Mouse (Mus musculus) hindbrain, embryonic 14.5 days (tissue): ENCODE measurements around the gene Cnnm1. TPM values are rescaled to one million over a fixed set of nuclear protein-coding genes. Genes with fewer than 3 reads are reported as not detected.

ENCODE experiments used
- ATAC-seq: fragments of 200-750 bp; cut with Nextera tagmentation; 2 replicates; pipeline ENCODE4 v1.8.0; 2017; ENCODE audit warnings: moderate number of reproducible peaks, mild to moderate bottlenecking, moderate TSS enrichment, moderate library complexity; ENCODE audit not compliant: low FRiP score
- DNase-seq: peaks from one replicate; pipeline ENCODE4 v3.0.0-alpha.2; 2015; ENCODE audit warnings: low spot score
- H3K27ac ChIP-seq: fragments of 300-500 bp; sonication (generic); 2 replicates; pipeline ENCODE4 v1.5.1; 2014; ENCODE audit warnings: mild to moderate bottlenecking, moderate library complexity
- H3K27me3 ChIP-seq: fragments of 300-500 bp; sonication (generic); 2 replicates; pipeline ENCODE4 v1.6.1; 2014; ENCODE audit warnings: mild to moderate bottlenecking, low read length, mixed read lengths; ENCODE audit not compliant: control insufficient read depth, insufficient read depth
- H3K36me3 ChIP-seq: fragments of 300-500 bp; sonication (generic); replicated peaks from 2 replicates; pipeline ENCODE4 v1.6.1; 2014; ENCODE audit not compliant: control insufficient read depth, insufficient read depth
- H3K4me1 ChIP-seq: fragments of 300-500 bp; sonication (generic); replicated peaks from 2 replicates; pipeline ENCODE4 v1.6.1; 2014; ENCODE audit warnings: antibody characterized with exemption, low read length, mixed read lengths; ENCODE audit not compliant: control insufficient read depth, insufficient read depth
- H3K4me2 ChIP-seq: fragments of 300-500 bp; sonication (generic); replicated peaks from 2 replicates; pipeline ENCODE4 v1.6.1; 2014; ENCODE audit warnings: mild to moderate bottlenecking, moderate library complexity
- H3K4me3 ChIP-seq: fragments of 300-500 bp; sonication (generic); replicated peaks from 2 replicates; pipeline ENCODE4 v1.5.1; 2014; ENCODE audit warnings: mild to moderate bottlenecking, low read length
- H3K9ac ChIP-seq: fragments of 300-500 bp; sonication (generic); 2 replicates; pipeline ENCODE4 v1.6.1; 2014
- H3K9me3 ChIP-seq: fragments of 300-500 bp; sonication (generic); 2 replicates; pipeline ENCODE4 v1.6.1; 2016; ENCODE audit warnings: low read length; ENCODE audit not compliant: control insufficient read depth
- WGBS: fragments of 180-500 bp; shearing (Covaris S2); extraction: QIAGEN DNeasy Blood & Tissue Kit; methylation state at CpG from one replicate; pipeline ENCODE4 v1.1.7; 2014; 5-methylcytosine and 5-hydroxymethylcytosine counted together
- polyA plus RNA-seq: library from polyadenylated mRNA; unstranded; fragments of >200 nt; fragmentation: Nextera tagmentation; extraction: Ambion mirVana; gene quantifications from 2 replicates; pipeline ENCODE4 v1.2.1, GENCODE M21; 2014

The Cnnm1 gene
- polyA plus RNA-seq, 1 experiment from 2014 or later, result 4.5 TPM

DNA sequence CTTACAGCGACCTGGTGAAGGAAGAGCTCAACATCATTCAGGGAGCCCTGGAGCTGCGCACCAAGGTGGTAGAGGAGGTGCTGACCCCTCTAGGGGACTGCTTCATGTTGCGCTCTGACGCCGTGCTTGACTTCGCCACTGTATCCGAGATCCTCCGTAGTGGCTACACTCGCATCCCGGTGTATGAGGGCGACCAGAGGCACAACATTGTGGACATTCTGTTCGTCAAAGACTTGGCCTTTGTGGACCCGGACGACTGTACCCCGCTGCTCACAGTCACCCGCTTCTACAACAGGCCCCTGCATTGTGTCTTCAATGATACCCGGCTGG, 1.4 kb downstream of the Cnnm1 start:
- peaks cover 16% of the 10 kb centered on the region for H3K27me3 ChIP-seq
- H3K9ac ChIP-seq, result peak overlapping the region; percentile 91
- ATAC-seq (peak; percentile 15; the same call in 1 of the 2 replicates), DNase-seq (no peak)
- H3K4me3 ChIP-seq, result peak overlapping the region; percentile 86
- H3K4me2 ChIP-seq, result peak overlapping the region; percentile 97
- no peaks in the 10 kb centered on the region for H3K36me3 ChIP-seq
- 11% methylated on average over 17 of the region's 17 CpGs for WGBS
- H3K4me1 ChIP-seq, result peaks cover 16% of the 10 kb centered on the region; the same call in 1 of the 2 replicates
- H3K9me3 ChIP-seq, result peaks cover 7% of the 10 kb centered on the region; the same call in 1 of the 2 replicates
- no peak overlapping the region for H3K27ac ChIP-seq

- Histone ChIP-seq H3K4me1 (peaks cover 16% of the 10 kb centered on the region; the same call in 1 of the 2 replicates), H3K27ac (no peak overlapping the region), H3K4me2 (peak overlapping the region; percentile 97), H3K4me3 (peak overlapping the region; percentile 86; the same call in 1 of the 2 replicates), H3K36me3 (no peaks in the 10 kb centered on the region), H3K9me3 (peaks cover 7% of the 10 kb centered on the region; the same call in 1 of the 2 replicates), H3K9ac (no peak overlapping the region), H3K27me3 (peaks cover 16% of the 10 kb centered on the region)
- ATAC-seq (no peak), DNase-seq (no peak)
- WGBS, result 44% methylated on average over 6 of the region's 6 CpGs
Observed at GRCm38 (mm10) chr19:43442269-43442668, 2.0 kb downstream of the Cnnm1 start.

GRCm38 (mm10) chr19:43442906-43443305, 2.7 kb downstream of the Cnnm1 start:
- no peak overlapping the region for H3K4me3 ChIP-seq
- peaks cover 16% of the 10 kb centered on the region; the same call in 1 of the 2 replicates for H3K4me1 ChIP-seq
- ATAC-seq (no peak), DNase-seq (no peak)
- H3K36me3 ChIP-seq, result no peaks in the 10 kb centered on the region
- H3K4me2 ChIP-seq, result peak overlapping the region; percentile 97; the same call in 1 of the 2 replicates
- peaks cover 16% of the 10 kb centered on the region for H3K27me3 ChIP-seq
- no peak overlapping the region for H3K27ac ChIP-seq
- WGBS, result 90% methylated on average over 5 of the region's 5 CpGs
- H3K9me3 ChIP-seq, result peaks cover 7% of the 10 kb centered on the region; the same call in 1 of the 2 replicates
- H3K9ac ChIP-seq, result no peak overlapping the region

- H3K4me2 ChIP-seq, result no peak overlapping the region
- no peak overlapping the region for H3K9ac ChIP-seq
- no peak for ATAC-seq
- H3K4me3 ChIP-seq, result no peak overlapping the region
- no peak overlapping the region for H3K27ac ChIP-seq
- no peak for DNase-seq
- H3K9me3 ChIP-seq, result peaks cover 7% of the 10 kb centered on the region; the same call in 1 of the 2 replicates
- peaks cover 16% of the 10 kb centered on the region for H3K27me3 ChIP-seq
- 78% methylated on average over 6 of the region's 6 CpGs for WGBS
- H3K4me1 ChIP-seq, result peaks cover 16% of the 10 kb centered on the region; the same call in 1 of the 2 replicates
- no peaks in the 10 kb centered on the region for H3K36me3 ChIP-seq
Observed at GRCm38 (mm10) chr19:43444636-43445205, 4.5 kb downstream of the Cnnm1 start.

DNA sequence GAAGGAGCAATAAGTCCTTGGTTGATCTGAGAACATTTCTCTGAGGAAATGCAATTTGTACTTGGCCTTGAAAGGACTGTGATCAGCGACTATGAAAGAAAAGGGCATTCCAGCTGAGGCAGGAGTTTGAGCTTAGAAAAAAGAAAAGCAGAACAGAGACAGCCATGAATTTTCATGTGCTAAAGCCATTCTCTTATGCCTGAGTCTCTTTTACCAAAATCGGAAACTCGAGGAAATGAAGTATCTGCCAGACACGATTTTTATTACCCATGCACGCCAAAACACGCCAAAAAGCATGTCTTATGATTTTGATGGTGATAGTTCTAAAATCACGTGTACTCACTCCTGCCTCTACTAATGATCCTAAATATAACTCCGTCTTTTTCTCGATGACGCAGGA, 11.3 kb downstream of the Cnnm1 start:
- Histone ChIP-seq H3K9me3 (no peaks in the 10 kb centered on the region), H3K9ac (no peak overlapping the region), H3K4me3 (no peak overlapping the region), H3K4me1 (no peaks in the 10 kb centered on the region), H3K36me3 (no peaks in the 10 kb centered on the region), H3K27ac (no peak overlapping the region), H3K27me3 (no peaks in the 10 kb centered on the region), H3K4me2 (no peak overlapping the region)
- 91% methylated on average over 10 of the region's 10 CpGs for WGBS
- ATAC-seq (no peak), DNase-seq (no peak)

GRCm38 (mm10) chr19:43452176-43452575, 11.9 kb downstream of the Cnnm1 start:
- Histone ChIP-seq H3K36me3 (no peaks in the 10 kb centered on the region), H3K9me3 (no peaks in the 10 kb centered on the region), H3K4me2 (no peak overlapping the region), H3K4me1 (no peaks in the 10 kb centered on the region), H3K9ac (no peak overlapping the region), H3K27me3 (no peaks in the 10 kb centered on the region), H3K27ac (no peak overlapping the region), H3K4me3 (no peak overlapping the region)
- WGBS, result 80% methylated on average over 5 of the region's 5 CpGs
- DNase-seq (no peak), ATAC-seq (no peak)

GRCm38 (mm10) chr19:43453025-43453424, 12.8 kb downstream of the Cnnm1 start:
- Histone ChIP-seq H3K27ac (no peak overlapping the region), H3K4me3 (no peak overlapping the region), H3K36me3 (no peaks in the 10 kb centered on the region), H3K4me2 (no peak overlapping the region), H3K27me3 (no peaks in the 10 kb centered on the region), H3K9ac (no peak overlapping the region), H3K4me1 (no peaks in the 10 kb centered on the region), H3K9me3 (no peaks in the 10 kb centered on the region)
- WGBS, result 91% methylated on average over 4 of the region's 4 CpGs
- DNase-seq, result no peak
- ATAC-seq, result no peak

- Histone ChIP-seq H3K4me2 (no peak overlapping the region), H3K4me1 (no peaks in the 10 kb centered on the region), H3K36me3 (no peaks in the 10 kb centered on the region), H3K4me3 (no peak overlapping the region), H3K27ac (no peak overlapping the region), H3K27me3 (no peaks in the 10 kb centered on the region), H3K9me3 (no peaks in the 10 kb centered on the region), H3K9ac (no peak overlapping the region)
- no peak for ATAC-seq
- WGBS, result 78% methylated on average over 4 of the region's 4 CpGs
- no peak for DNase-seq
Observed at GRCm38 (mm10) chr19:43459948-43460347, 19.7 kb downstream of the Cnnm1 start.

DNA sequence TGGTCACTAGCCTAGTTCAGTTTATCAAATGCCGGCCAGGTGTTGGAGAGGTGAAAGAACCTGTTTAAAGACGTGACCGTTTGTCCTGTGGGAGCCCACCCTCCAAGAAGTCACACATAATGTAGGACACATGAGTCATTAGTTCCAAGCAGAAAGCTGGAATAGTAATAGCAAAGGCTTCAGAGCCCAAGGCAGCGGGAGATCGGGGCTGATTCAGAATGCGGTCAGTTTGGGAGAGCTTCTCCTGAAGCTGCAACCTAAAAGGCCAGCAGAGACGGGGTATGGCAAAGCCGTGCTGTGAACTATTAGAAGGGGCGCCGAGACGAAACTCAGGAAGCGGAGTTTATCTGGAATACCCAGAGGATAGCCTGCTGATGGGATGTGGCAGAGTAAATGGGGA, 20.2 kb downstream of the Cnnm1 start:
- no peak for DNase-seq
- no peak overlapping the region for H3K4me3 ChIP-seq
- ATAC-seq, result no peak
- no peaks in the 10 kb centered on the region for H3K4me1 ChIP-seq
- no peak overlapping the region for H3K9ac ChIP-seq
- no peak overlapping the region for H3K27ac ChIP-seq
- 94% methylated on average over 12 of the region's 12 CpGs for WGBS
- H3K27me3 ChIP-seq, result no peaks in the 10 kb centered on the region
- no peaks in the 10 kb centered on the region for H3K9me3 ChIP-seq
- H3K4me2 ChIP-seq, result no peak overlapping the region
- no peaks in the 10 kb centered on the region for H3K36me3 ChIP-seq

DNA sequence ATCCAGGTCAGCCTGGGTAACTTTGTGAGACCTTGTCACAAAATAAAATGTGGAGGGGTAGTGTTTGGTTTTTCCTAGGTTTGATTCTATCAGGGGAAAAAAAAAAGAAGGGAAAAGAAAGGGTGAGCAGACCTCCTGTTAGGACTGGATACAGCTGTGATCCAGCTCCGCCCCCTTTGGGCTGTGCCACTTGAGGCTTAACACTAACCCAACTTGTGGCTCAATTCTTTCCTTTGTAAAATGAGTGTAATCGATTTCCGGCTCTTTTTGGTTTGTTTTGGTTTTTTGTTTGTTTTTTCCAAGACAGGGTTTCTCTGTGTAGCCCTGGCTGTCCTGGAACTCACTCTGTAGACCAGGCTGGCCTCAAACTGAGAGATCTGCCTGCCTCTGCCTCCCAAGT, 21.9 kb downstream of the Cnnm1 start:
- Histone ChIP-seq H3K27ac (no peak overlapping the region), H3K4me1 (no peaks in the 10 kb centered on the region), H3K4me3 (no peak overlapping the region), H3K27me3 (no peaks in the 10 kb centered on the region), H3K36me3 (no peaks in the 10 kb centered on the region), H3K9ac (no peak overlapping the region), H3K9me3 (no peaks in the 10 kb centered on the region), H3K4me2 (no peak overlapping the region)
- ATAC-seq (no peak), DNase-seq (no peak)
- WGBS, result 92% methylated on average over 3 of the region's 3 CpGs
